Mouse (Mus musculus): ENCODE results near the gene A730071L15Rik.
A peak's percentile ranks its signal among the peaks of the same experiment; 100 is the strongest.

Gene A730071L15Rik

GRCm38 (mm10) chr11:6199410-6200086 is at the start of gene A730071L15Rik:
A730071L15Rik (plus strand) TSS chr11:6200029.
- DNase-seq (ENCODE audit: low spot score in 2 of 2): no peak

GRCm38 (mm10) chr11:6152864-6153263 is 47.0 kb upstream of the A730071L15Rik start:
- no peak for DNase-seq (ENCODE audit: low spot score in 2 of 2)

- peak in 1 of 2 experiments; percentile 48 for DNase-seq (ENCODE audit: low spot score in 2 of 2)
Measured at GRCm38 (mm10) chr11:6154211-6154701, 45.6 kb upstream of the A730071L15Rik start.

GRCm38 (mm10) chr11:6156651-6157050 is 43.2 kb upstream of the A730071L15Rik start:
- no peak for DNase-seq (ENCODE audit: low spot score in 2 of 2)

- DNase-seq (ENCODE audit: low spot score in 2 of 2): no peak
Measured at GRCm38 (mm10) chr11:6157119-6157518, 42.7 kb upstream of the A730071L15Rik start.

- no peak for DNase-seq (ENCODE audit: low spot score in 2 of 2)
Measured at GRCm38 (mm10) chr11:6158515-6158914, 41.3 kb upstream of the A730071L15Rik start.

- no peak for DNase-seq (ENCODE audit: low spot score in 2 of 2)
Measured at GRCm38 (mm10) chr11:6159704-6160275, 40.0 kb upstream of the A730071L15Rik start.

GRCm38 (mm10) chr11:6160663-6161271 is 39.1 kb upstream of the A730071L15Rik start:
- no peak for DNase-seq (ENCODE audit: low spot score in 2 of 2)

- DNase-seq (ENCODE audit: low spot score in 2 of 2): no peak
Measured at GRCm38 (mm10) chr11:6161549-6161948, 38.3 kb upstream of the A730071L15Rik start.

GRCm38 (mm10) chr11:6163062-6163461 is 36.8 kb upstream of the A730071L15Rik start:
- no peak for DNase-seq (ENCODE audit: low spot score in 2 of 2)

GRCm38 (mm10) chr11:6163706-6164105 is 36.1 kb upstream of the A730071L15Rik start:
- no peak for DNase-seq (ENCODE audit: low spot score in 2 of 2)

- DNase-seq (ENCODE audit: low spot score in 2 of 2): no peak
Measured at GRCm38 (mm10) chr11:6164781-6165180, 35.0 kb upstream of the A730071L15Rik start.

GRCm38 (mm10) chr11:6165391-6166081 is 34.3 kb upstream of the A730071L15Rik start:
- DNase-seq (ENCODE audit: low spot score in 2 of 2): no peak

GRCm38 (mm10) chr11:6166351-6166750 is 33.5 kb upstream of the A730071L15Rik start:
- no peak for DNase-seq (ENCODE audit: low spot score in 2 of 2)

GRCm38 (mm10) chr11:6169041-6169663 is 30.7 kb upstream of the A730071L15Rik start:
- DNase-seq (ENCODE audit: low spot score in 2 of 2): no peak

GRCm38 (mm10) chr11:6174719-6175118 is 25.1 kb upstream of the A730071L15Rik start:
- no peak for DNase-seq (ENCODE audit: low spot score in 2 of 2)

- DNase-seq (ENCODE audit: low spot score in 2 of 2): no peak
Measured at GRCm38 (mm10) chr11:6175506-6175905, 24.3 kb upstream of the A730071L15Rik start.

- no peak for DNase-seq (ENCODE audit: low spot score in 2 of 2)
Measured at GRCm38 (mm10) chr11:6177781-6178420, 21.9 kb upstream of the A730071L15Rik start.

GRCm38 (mm10) chr11:6178673-6179166 is 21.1 kb upstream of the A730071L15Rik start:
- DNase-seq (ENCODE audit: low spot score in 2 of 2): no peak

- DNase-seq (ENCODE audit: low spot score in 2 of 2): no peak
Measured at GRCm38 (mm10) chr11:6179194-6179593, 20.6 kb upstream of the A730071L15Rik start.

- DNase-seq (ENCODE audit: low spot score in 2 of 2): no peak
Measured at GRCm38 (mm10) chr11:6180811-6181399, 18.9 kb upstream of the A730071L15Rik start.
